Mouse (Mus musculus) limb, embryonic 12.5 days (tissue): Measurements from ENCODE around the gene E4f1. TPM values are rescaled to one million over a fixed set of nuclear protein-coding genes. Genes with fewer than 3 reads are reported as not detected.
A peak's percentile ranks its signal among the peaks of the same experiment; 100 is the strongest.

Experiments used
- ATAC-seq: fragments of 200-750 bp; cut with Nextera tagmentation; 2 replicates; pipeline ENCODE4 v1.8.0; 2017; ENCODE audit warnings: low read depth, moderate TSS enrichment; ENCODE audit not compliant: insufficient number of reproducible peaks, insufficient read depth, low FRiP score, low TSS enrichment
- H3K27ac ChIP-seq: fragments of 300-500 bp; sonication (generic); 2 replicates; pipeline ENCODE4 v1.5.1; 2016; ENCODE audit warnings: mild to moderate bottlenecking, moderate library complexity
- H3K27me3 ChIP-seq: fragments of 300-500 bp; sonication (generic); 2 replicates; pipeline ENCODE4 v1.6.1; 2016; ENCODE audit warnings: mild to moderate bottlenecking, moderate library complexity
- H3K36me3 ChIP-seq: fragments of 300-500 bp; sonication (generic); 2 replicates; pipeline ENCODE4 v1.6.1; 2016; ENCODE audit warnings: mild to moderate bottlenecking, moderate library complexity
- H3K4me1 ChIP-seq: fragments of 300-500 bp; sonication (generic); replicated peaks from 2 replicates; pipeline ENCODE4 v1.6.1; 2016
- H3K4me2 ChIP-seq: fragments of 300-500 bp; sonication (generic); 2 replicates; pipeline ENCODE4 v1.6.1; 2016; ENCODE audit warnings: mild to moderate bottlenecking, moderate library complexity
- H3K4me3 ChIP-seq: fragments of 300-500 bp; sonication (generic); replicated peaks from 2 replicates; pipeline ENCODE4 v1.5.1; 2016; ENCODE audit warnings: mild to moderate bottlenecking
- H3K9ac ChIP-seq: fragments of 300-500 bp; sonication (generic); replicated peaks from 2 replicates; pipeline ENCODE4 v1.6.1; 2016; ENCODE audit warnings: mild to moderate bottlenecking, moderate library complexity
- H3K9me3 ChIP-seq: fragments of 300-500 bp; sonication (generic); 2 replicates; pipeline ENCODE4 v1.6.1; 2016; ENCODE audit warnings: mild to moderate bottlenecking, moderate library complexity
- WGBS: fragments of 180-500 bp; shearing (Covaris S2); methylation state at CpG from one replicate; pipeline ENCODE4 v1.1.7; 2016; 5-methylcytosine and 5-hydroxymethylcytosine counted together
- polyA plus RNA-seq: library from polyadenylated mRNA; unstranded; fragments of >200 nt; fragmentation: Nextera tagmentation; extraction: Ambion mirVana; gene quantifications from 2 replicates; pipeline ENCODE4 v1.2.1, GENCODE M21; 2016

Gene E4f1
- polyA plus RNA-seq, 1 experiment from 2014 or later: 37.2 TPM

- Histone ChIP-seq H3K27me3 (no peaks in the 10 kb centered on the region), H3K9me3 (no peaks in the 10 kb centered on the region), H3K4me1 (peaks cover 13% of the 10 kb centered on the region), H3K9ac (0 out of 2 replicates have a peak overlapping the region, but pooled peaks have one; percentile 1), H3K4me2 (0 out of 2 replicates have a peak overlapping the region, but pooled peaks have one; percentile 69), H3K36me3 (peaks cover 27% of the 10 kb centered on the region), H3K27ac (no peak overlapping the region; the same call in 1 of the 2 replicates), H3K4me3 (no peak overlapping the region)
- WGBS: 55% methylated on average over 3 of the region's 3 CpGs
- ATAC-seq: no peak
These were observed 10.2 kb upstream of the E4f1 start for GRCm38 (mm10) chr17:24480201-24480826.

DNA sequence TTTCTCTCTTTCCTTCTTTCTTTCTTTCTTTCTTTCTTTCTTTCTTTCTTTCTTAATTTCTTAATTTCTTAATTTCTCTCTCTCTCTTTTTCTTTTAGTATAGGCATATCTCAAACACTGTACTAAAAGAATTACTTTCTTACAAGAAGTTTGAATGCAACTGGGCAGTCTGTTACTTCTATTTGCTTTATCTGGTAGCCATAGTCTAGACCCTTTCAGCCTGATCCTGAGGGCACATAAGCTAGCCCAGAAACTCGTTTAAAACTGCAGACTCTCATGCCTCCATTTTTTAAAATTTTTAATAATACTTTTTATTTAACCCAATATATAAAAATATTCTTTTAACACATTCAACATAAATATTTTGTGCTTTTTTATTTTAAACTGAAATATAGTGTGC is 9.3 kb upstream of the E4f1 start:
- no peak overlapping the region for H3K9ac ChIP-seq
- peak overlapping the region; percentile 67; the same call in 1 of the 2 replicates for H3K27ac ChIP-seq
- H3K9me3 ChIP-seq: no peaks in the 10 kb centered on the region
- no peaks in the 10 kb centered on the region for H3K27me3 ChIP-seq
- WGBS: 36% methylated on average over 1 of the region's 1 CpGs
- peaks cover 36% of the 10 kb centered on the region for H3K36me3 ChIP-seq
- peaks cover 15% of the 10 kb centered on the region for H3K4me1 ChIP-seq
- H3K4me3 ChIP-seq: peak overlapping the region; percentile 70
- ATAC-seq: no peak
- peak overlapping the region; percentile 69 for H3K4me2 ChIP-seq

- Histone ChIP-seq H3K4me2 (peak within 1 kb of the TSS; percentile 69), H3K27ac (peak within 1 kb of the TSS; percentile 97), H3K9me3 (no peaks in the 10 kb centered on the region), H3K4me1 (peaks cover 20% of the 10 kb centered on the region), H3K9ac (peak within 1 kb of the TSS; percentile 78), H3K36me3 (peaks cover 42% of the 10 kb centered on the region), H3K4me3 (peak within 1 kb of the TSS; percentile 70), H3K27me3 (no peaks in the 10 kb centered on the region)
- ATAC-seq: peak; percentile 89
- WGBS: under 1% methylated on average over 48 of the region's 48 CpGs
These were observed 8.7 kb upstream of the E4f1 start, which contains the start of gene Mlst8 for GRCm38 (mm10) chr17:24478663-24479380. Gene Mlst8 (minus strand): TSS chr17:24479078.

GRCm38 (mm10) chr17:24477985-24478600 is 8.0 kb upstream of the E4f1 start:
- Histone ChIP-seq H3K27ac (0 out of 2 replicates have a peak overlapping the region, but pooled peaks have one; percentile 45), H3K4me3 (peak overlapping the region; percentile 70), H3K27me3 (no peaks in the 10 kb centered on the region), H3K4me2 (peak overlapping the region; percentile 69), H3K9me3 (no peaks in the 10 kb centered on the region), H3K4me1 (peaks cover 23% of the 10 kb centered on the region), H3K9ac (peak overlapping the region; percentile 78), H3K36me3 (peaks cover 49% of the 10 kb centered on the region)
- 60% methylated on average over 11 of the region's 11 CpGs for WGBS
- peak; percentile 12; the same call in 1 of the 2 replicates for ATAC-seq

DNA sequence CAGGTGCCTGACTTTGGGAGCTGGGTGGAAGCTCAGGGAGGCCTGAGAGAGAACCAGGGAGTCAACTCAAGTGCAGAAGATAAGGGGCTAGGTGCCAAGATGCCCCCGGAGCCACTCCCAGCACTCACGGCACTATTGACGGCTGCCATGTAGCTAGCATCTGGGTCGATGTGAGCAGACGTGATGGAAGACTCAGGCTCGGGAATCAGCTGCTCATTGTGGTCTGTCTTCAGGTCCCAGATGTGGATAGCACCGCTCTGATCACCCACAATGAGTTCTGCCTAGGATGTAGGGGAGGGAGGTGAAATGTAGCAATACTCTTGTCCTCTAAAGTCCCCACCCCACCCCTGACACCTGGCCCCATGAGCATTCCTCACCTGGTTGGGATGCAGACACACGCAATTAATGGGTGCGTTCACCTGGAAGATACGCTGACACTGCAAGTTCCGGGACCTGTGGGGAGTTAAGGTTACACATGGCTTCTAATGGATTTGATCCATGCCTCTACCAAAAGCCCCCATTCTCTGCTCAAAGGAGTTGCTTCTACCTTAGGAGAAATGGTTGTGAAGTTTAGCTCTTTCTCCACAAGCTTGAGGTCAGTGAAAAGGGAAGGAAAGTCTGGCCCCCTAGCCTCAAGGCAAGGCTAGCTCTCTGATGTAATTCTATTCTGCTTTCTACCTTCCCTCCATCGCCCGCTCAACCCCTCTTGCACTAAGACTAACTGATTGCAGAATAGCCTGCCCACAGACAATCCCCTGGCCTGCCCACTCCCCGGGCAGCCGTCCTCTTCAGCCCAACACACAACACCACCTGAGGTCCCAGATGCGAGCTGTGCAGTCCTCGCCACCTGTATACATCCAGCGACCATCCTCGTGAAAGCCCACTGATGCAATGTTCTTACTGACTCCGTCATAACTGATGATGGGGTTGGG is 7.2 kb upstream of the E4f1 start:
- H3K9ac ChIP-seq: peak overlapping the region; percentile 78

GRCm38 (mm10) chr17:24476022-24476776 is 6.1 kb upstream of the E4f1 start:
- Histone ChIP-seq H3K4me3 (no peak overlapping the region), H3K4me1 (peaks cover 41% of the 10 kb centered on the region), H3K27me3 (no peaks in the 10 kb centered on the region), H3K9me3 (no peaks in the 10 kb centered on the region), H3K4me2 (no peak overlapping the region), H3K9ac (no peak overlapping the region), H3K36me3 (peaks cover 57% of the 10 kb centered on the region), H3K27ac (no peak overlapping the region)
- 95% methylated on average over 10 of the region's 10 CpGs for WGBS
- ATAC-seq: no peak

More for the DNA sequence above, 7.2 kb upstream of the E4f1 start:
- no peak for ATAC-seq
- no peak overlapping the region for H3K27ac ChIP-seq
- no peaks in the 10 kb centered on the region for H3K9me3 ChIP-seq
- peak overlapping the region; percentile 69 for H3K4me2 ChIP-seq
- peaks cover 30% of the 10 kb centered on the region for H3K4me1 ChIP-seq
- WGBS: 92% methylated on average over 20 of the region's 20 CpGs
- H3K27me3 ChIP-seq: no peaks in the 10 kb centered on the region
- peaks cover 55% of the 10 kb centered on the region for H3K36me3 ChIP-seq
- no peak overlapping the region; the same call in 1 of the 2 replicates for H3K4me3 ChIP-seq

GRCm38 (mm10) chr17:24475586-24475985 is 5.5 kb upstream of the E4f1 start:
- Histone ChIP-seq H3K36me3 (peaks cover 57% of the 10 kb centered on the region), H3K4me1 (peaks cover 47% of the 10 kb centered on the region), H3K27me3 (no peaks in the 10 kb centered on the region), H3K4me2 (no peak overlapping the region), H3K9me3 (no peaks in the 10 kb centered on the region), H3K9ac (no peak overlapping the region), H3K4me3 (no peak overlapping the region), H3K27ac (no peak overlapping the region)
- WGBS: 93% methylated on average over 6 of the region's 6 CpGs
- no peak for ATAC-seq

DNA sequence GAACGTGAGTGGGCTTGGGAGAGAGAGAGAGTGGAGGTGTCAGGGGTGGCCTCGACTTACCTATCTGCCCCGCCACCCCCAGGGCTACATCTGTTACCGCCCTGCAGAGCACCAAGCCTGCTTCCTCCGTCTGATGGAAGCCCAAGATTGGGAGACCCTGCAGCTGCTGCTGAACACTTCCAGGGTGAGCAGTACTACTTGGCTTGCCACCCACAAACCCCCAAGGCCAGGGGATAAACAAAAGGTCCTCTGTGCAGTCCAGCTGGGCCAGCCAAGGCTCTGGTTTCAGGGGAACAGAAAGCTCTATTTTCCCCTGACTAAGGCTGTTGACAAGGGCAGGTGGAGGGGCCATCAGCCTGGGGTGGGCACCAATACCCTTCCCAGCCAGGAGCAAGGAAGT is 4.4 kb upstream of the E4f1 start:
- H3K9ac ChIP-seq: no peak overlapping the region; the same call in 1 of the 2 replicates
- no peak overlapping the region for H3K4me3 ChIP-seq
- peaks cover 43% of the 10 kb centered on the region for H3K4me1 ChIP-seq
- no peaks in the 10 kb centered on the region for H3K9me3 ChIP-seq
- no peak overlapping the region for H3K4me2 ChIP-seq
- ATAC-seq: no peak
- H3K27me3 ChIP-seq: no peaks in the 10 kb centered on the region
- peak overlapping the region; percentile 66 for H3K27ac ChIP-seq
- WGBS: 76% methylated on average over 5 of the region's 5 CpGs
- H3K36me3 ChIP-seq: peaks cover 57% of the 10 kb centered on the region

DNA sequence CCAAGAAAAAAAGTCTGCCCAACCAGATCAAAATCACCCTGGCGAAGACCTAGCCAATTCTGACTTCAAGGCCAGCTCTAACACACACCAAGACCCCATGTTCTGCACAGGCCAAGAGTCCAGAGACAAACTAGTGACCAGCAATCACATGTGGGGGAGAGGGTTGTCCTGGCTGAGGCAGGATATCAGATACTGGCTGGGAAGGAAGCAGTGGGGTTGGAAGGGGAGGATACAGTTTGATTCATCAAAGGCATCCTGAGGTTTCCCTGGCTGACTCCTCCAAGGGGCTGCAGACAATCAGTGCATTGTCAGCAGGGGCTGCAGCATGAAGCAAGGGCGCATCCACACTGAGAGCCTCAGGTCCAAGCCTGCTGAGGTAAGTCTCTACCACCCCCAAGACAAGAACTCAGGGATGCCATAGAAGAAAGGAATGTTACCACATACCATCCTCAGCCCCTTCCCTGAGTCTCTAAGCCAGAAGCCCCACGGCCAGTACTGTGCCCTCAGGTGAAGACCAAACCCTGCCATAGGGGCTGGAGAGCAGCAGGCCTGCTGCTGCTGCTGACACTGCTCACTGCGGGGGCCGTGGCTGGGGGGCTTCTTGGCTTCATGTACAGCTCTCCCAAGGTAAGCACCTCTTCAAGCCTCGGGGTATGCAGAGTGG is 3.6 kb upstream of the E4f1 start, which contains the start of gene Bricd5:
TSS of gene Bricd5 (plus strand) at position 273 of the 664 bp plus-strand sequence.
- Histone ChIP-seq H3K4me2 (peak within 1 kb of the TSS; percentile 98; the same call in 1 of the 2 replicates), H3K27ac (peak within 1 kb of the TSS; percentile 66), H3K27me3 (no peaks in the 10 kb centered on the region), H3K9ac (no peak within 1 kb of the TSS; the same call in 1 of the 2 replicates), H3K9me3 (no peaks in the 10 kb centered on the region), H3K4me3 (no peak within 1 kb of the TSS), H3K4me1 (peaks cover 43% of the 10 kb centered on the region), H3K36me3 (peaks cover 57% of the 10 kb centered on the region)
- WGBS: 78% methylated on average over 6 of the region's 6 CpGs
- ATAC-seq: no peak
